Mouse (Mus musculus): ENCODE measurements around the gene Ezh1. TPM values are rescaled to one million over a fixed set of nuclear protein-coding genes. Genes with fewer than 3 reads are reported as not detected.
A peak's percentile ranks its signal among the peaks of the same experiment; 100 is the strongest.

Ezh1 gene
- polyA plus RNA-seq, 1 experiment: 0.74 TPM

- Histone ChIP-seq H3K4me1 (ENCODE audit: control insufficient read depth) (peaks cover 46% of the 10 kb centered on the region), H3K36me3 (ENCODE audit: control insufficient read depth) (peaks cover 6% of the 10 kb centered on the region), H3K4me3 (replicated peaks) (no peak overlapping the region), H3K9me3 (ENCODE audit: control insufficient read depth, low read length) (peaks cover 10% of the 10 kb centered on the region; the same call in 1 of the 2 replicates), H3K27me3 (ENCODE audit: control insufficient read depth) (peaks cover 34% of the 10 kb centered on the region)
- no peak for TF ChIP-seq GATA1 (IDR thresholded peaks at IDR 0.05; ENCODE audit: low read length)
- TF ChIP-seq TAL1 (IDR thresholded peaks at IDR 0.05; ENCODE audit: low read length): no peak
Observed at GRCm38 (mm10) chr11:101251031-101251430, 24.8 kb upstream of the Ezh1 start.

- Histone ChIP-seq H3K27me3 (ENCODE audit: control insufficient read depth) (peaks cover 60% of the 10 kb centered on the region), H3K9me3 (ENCODE audit: control insufficient read depth, low read length) (peaks cover 12% of the 10 kb centered on the region; the same call in 1 of the 2 replicates), H3K4me3 (replicated peaks) (no peak overlapping the region), H3K36me3 (ENCODE audit: control insufficient read depth) (no peaks in the 10 kb centered on the region), H3K4me1 (ENCODE audit: control insufficient read depth) (peaks cover 31% of the 10 kb centered on the region)
- TF ChIP-seq GATA1 (IDR thresholded peaks at IDR 0.05; ENCODE audit: low read length) (no peak), TAL1 (IDR thresholded peaks at IDR 0.05; ENCODE audit: low read length) (no peak)
Observed at GRCm38 (mm10) chr11:101248258-101248994, 22.2 kb upstream of the Ezh1 start.

GRCm38 (mm10) chr11:101247521-101248030 lies 21.3 kb upstream of the Ezh1 start:
- Histone ChIP-seq H3K4me1 (ENCODE audit: control insufficient read depth) (peaks cover 24% of the 10 kb centered on the region), H3K36me3 (ENCODE audit: control insufficient read depth) (no peaks in the 10 kb centered on the region), H3K9me3 (ENCODE audit: control insufficient read depth, low read length) (peaks cover 12% of the 10 kb centered on the region; the same call in 1 of the 2 replicates), H3K27me3 (ENCODE audit: control insufficient read depth) (peaks cover 68% of the 10 kb centered on the region), H3K4me3 (replicated peaks) (no peak overlapping the region)
- TF ChIP-seq GATA1 (IDR thresholded peaks at IDR 0.05; ENCODE audit: low read length) (no peak), TAL1 (IDR thresholded peaks at IDR 0.05; ENCODE audit: low read length) (no peak)

- H3K27me3 ChIP-seq (ENCODE audit: control insufficient read depth): peaks cover 77% of the 10 kb centered on the region
Observed at GRCm38 (mm10) chr11:101246702-101247012, 20.4 kb upstream of the Ezh1 start.

GRCm38 (mm10) chr11:101245855-101246701 lies 19.8 kb upstream of the Ezh1 start, which contains the start of gene Ramp2:
Ramp2 (plus strand) TSS chr11:101246028.
- H3K27me3 ChIP-seq (ENCODE audit: control insufficient read depth): peaks cover 75% of the 10 kb centered on the region
- no peak for TF ChIP-seq GATA1 (IDR thresholded peaks at IDR 0.05; ENCODE audit: low read length)
- TF ChIP-seq TAL1 (IDR thresholded peaks at IDR 0.05; ENCODE audit: low read length): no peak

More at GRCm38 (mm10) chr11:101246702-101247012, 20.4 kb upstream of the Ezh1 start:
- peaks cover 20% of the 10 kb centered on the region for H3K4me1 ChIP-seq (ENCODE audit: control insufficient read depth)
- H3K4me3 ChIP-seq (replicated peaks): peak overlapping the region; percentile 36
- peaks cover 12% of the 10 kb centered on the region; the same call in 1 of the 2 replicates for H3K9me3 ChIP-seq (ENCODE audit: control insufficient read depth, low read length)
- TF ChIP-seq GATA1 (IDR thresholded peaks at IDR 0.05; ENCODE audit: low read length): no peak
- no peak for TF ChIP-seq TAL1 (IDR thresholded peaks at IDR 0.05; ENCODE audit: low read length)
- no peaks in the 10 kb centered on the region for H3K36me3 ChIP-seq (ENCODE audit: control insufficient read depth)

GRCm38 (mm10) chr11:101245071-101245470 lies 18.8 kb upstream of the Ezh1 start:
- no peaks in the 10 kb centered on the region for H3K36me3 ChIP-seq (ENCODE audit: control insufficient read depth)
- peaks cover 17% of the 10 kb centered on the region for H3K4me1 ChIP-seq (ENCODE audit: control insufficient read depth)
- no peak overlapping the region for H3K4me3 ChIP-seq (replicated peaks)
- peaks cover 76% of the 10 kb centered on the region for H3K27me3 ChIP-seq (ENCODE audit: control insufficient read depth)
- peaks cover 12% of the 10 kb centered on the region; the same call in 1 of the 2 replicates for H3K9me3 ChIP-seq (ENCODE audit: control insufficient read depth, low read length)
- no peak for TF ChIP-seq GATA1 (IDR thresholded peaks at IDR 0.05; ENCODE audit: low read length)
- TF ChIP-seq TAL1 (IDR thresholded peaks at IDR 0.05; ENCODE audit: low read length): no peak

More at GRCm38 (mm10) chr11:101245855-101246701, 19.8 kb upstream of the Ezh1 start, which contains the start of gene Ramp2:
- Histone ChIP-seq H3K4me1 (ENCODE audit: control insufficient read depth) (peaks cover 17% of the 10 kb centered on the region), H3K9me3 (ENCODE audit: control insufficient read depth, low read length) (peaks cover 12% of the 10 kb centered on the region; the same call in 1 of the 2 replicates), H3K4me3 (replicated peaks) (peak within 1 kb of the TSS; percentile 36), H3K36me3 (ENCODE audit: control insufficient read depth) (no peaks in the 10 kb centered on the region)

- TF ChIP-seq GATA1 (IDR thresholded peaks at IDR 0.05; ENCODE audit: low read length) (no peak), TAL1 (IDR thresholded peaks at IDR 0.05; ENCODE audit: low read length) (no peak)
Observed at GRCm38 (mm10) chr11:101238071-101238647, 11.9 kb upstream of the Ezh1 start.

GRCm38 (mm10) chr11:101236782-101237181 lies 10.5 kb upstream of the Ezh1 start:
- Histone ChIP-seq H3K9me3 (ENCODE audit: control insufficient read depth, low read length) (peaks cover 4% of the 10 kb centered on the region; the same call in 1 of the 2 replicates), H3K27me3 (ENCODE audit: control insufficient read depth) (peaks cover 48% of the 10 kb centered on the region), H3K36me3 (ENCODE audit: control insufficient read depth) (no peaks in the 10 kb centered on the region), H3K4me3 (replicated peaks) (no peak overlapping the region), H3K4me1 (ENCODE audit: control insufficient read depth) (no peaks in the 10 kb centered on the region)
- no peak for TF ChIP-seq TAL1 (IDR thresholded peaks at IDR 0.05; ENCODE audit: low read length)
- TF ChIP-seq GATA1 (IDR thresholded peaks at IDR 0.05; ENCODE audit: low read length): no peak

More at GRCm38 (mm10) chr11:101238071-101238647, 11.9 kb upstream of the Ezh1 start:
- H3K9me3 ChIP-seq (ENCODE audit: control insufficient read depth, low read length): peaks cover 4% of the 10 kb centered on the region; the same call in 1 of the 2 replicates
- H3K27me3 ChIP-seq (ENCODE audit: control insufficient read depth): peaks cover 48% of the 10 kb centered on the region
- no peaks in the 10 kb centered on the region for H3K4me1 ChIP-seq (ENCODE audit: control insufficient read depth)
- no peaks in the 10 kb centered on the region for H3K36me3 ChIP-seq (ENCODE audit: control insufficient read depth)
- H3K4me3 ChIP-seq (replicated peaks): no peak overlapping the region

Data from erythroblast, embryonic 14.5 days (primary cell).